Mouse (Mus musculus) limb, embryonic 12.5 days (tissue): ENCODE measurements around the gene Brf1. TPM values are rescaled to one million over a fixed set of nuclear protein-coding genes. Genes with fewer than 3 reads are reported as not detected.

ENCODE experiments used
- ATAC-seq: fragments of 200-750 bp; cut with Nextera tagmentation; 2 replicates; pipeline ENCODE4 v1.8.0; 2017; ENCODE audit warnings: low read depth, moderate TSS enrichment; ENCODE audit not compliant: insufficient number of reproducible peaks, insufficient read depth, low FRiP score, low TSS enrichment
- H3K27ac ChIP-seq: fragments of 300-500 bp; sonication (generic); 2 replicates; pipeline ENCODE4 v1.5.1; 2016; ENCODE audit warnings: mild to moderate bottlenecking, moderate library complexity
- H3K27me3 ChIP-seq: fragments of 300-500 bp; sonication (generic); 2 replicates; pipeline ENCODE4 v1.6.1; 2016; ENCODE audit warnings: mild to moderate bottlenecking, moderate library complexity
- H3K36me3 ChIP-seq: fragments of 300-500 bp; sonication (generic); 2 replicates; pipeline ENCODE4 v1.6.1; 2016; ENCODE audit warnings: mild to moderate bottlenecking, moderate library complexity
- H3K4me1 ChIP-seq: fragments of 300-500 bp; sonication (generic); replicated peaks from 2 replicates; pipeline ENCODE4 v1.6.1; 2016
- H3K4me2 ChIP-seq: fragments of 300-500 bp; sonication (generic); 2 replicates; pipeline ENCODE4 v1.6.1; 2016; ENCODE audit warnings: mild to moderate bottlenecking, moderate library complexity
- H3K4me3 ChIP-seq: fragments of 300-500 bp; sonication (generic); replicated peaks from 2 replicates; pipeline ENCODE4 v1.5.1; 2016; ENCODE audit warnings: mild to moderate bottlenecking
- H3K9ac ChIP-seq: fragments of 300-500 bp; sonication (generic); replicated peaks from 2 replicates; pipeline ENCODE4 v1.6.1; 2016; ENCODE audit warnings: mild to moderate bottlenecking, moderate library complexity
- H3K9me3 ChIP-seq: fragments of 300-500 bp; sonication (generic); 2 replicates; pipeline ENCODE4 v1.6.1; 2016; ENCODE audit warnings: mild to moderate bottlenecking, moderate library complexity
- WGBS: fragments of 180-500 bp; shearing (Covaris S2); methylation state at CpG from one replicate; pipeline ENCODE4 v1.1.7; 2016; 5-methylcytosine and 5-hydroxymethylcytosine counted together
- polyA plus RNA-seq: library from polyadenylated mRNA; unstranded; fragments of >200 nt; fragmentation: Nextera tagmentation; extraction: Ambion mirVana; gene quantifications from 2 replicates; pipeline ENCODE4 v1.2.1, GENCODE M21; 2016

Brf1 gene
- polyA plus RNA-seq, 1 experiment from 2014 or later, result 83.0 TPM

DNA sequence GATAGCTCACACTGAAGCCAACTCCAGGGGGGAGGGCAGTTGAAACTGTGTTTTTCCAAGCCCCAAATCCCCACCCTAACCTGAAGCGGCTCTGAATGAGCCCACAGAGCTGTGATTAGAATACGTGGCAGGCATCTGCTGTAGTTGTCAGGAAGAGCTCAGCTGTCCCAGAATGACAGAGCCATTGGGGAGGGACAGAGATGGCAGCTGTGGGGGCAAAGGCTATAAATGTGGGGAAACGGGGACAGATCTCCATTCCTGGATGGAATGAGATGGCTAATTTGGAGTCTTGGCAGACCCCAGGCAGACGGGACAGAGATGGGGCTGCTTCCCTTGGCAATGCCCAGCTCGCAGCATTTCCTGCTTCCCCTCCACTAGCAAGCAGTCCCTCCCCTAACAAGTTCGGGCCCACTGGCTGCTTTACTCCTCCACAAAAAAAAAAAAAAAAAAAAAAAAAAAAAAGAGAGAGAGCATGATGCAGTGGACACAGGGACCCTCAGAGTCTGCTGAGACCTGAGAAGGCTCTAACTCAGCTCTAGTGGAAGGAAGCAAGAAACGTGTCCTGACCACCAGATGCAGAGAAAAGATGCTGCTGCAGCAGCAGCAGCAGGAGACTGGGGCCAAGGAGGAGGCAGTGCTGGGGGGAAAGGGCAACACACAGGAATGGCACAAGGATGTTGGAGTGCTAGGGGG, 49.2 kb downstream of the Brf1 start:
- Histone ChIP-seq H3K27me3 (no peaks in the 10 kb centered on the region; the same call in 1 of the 2 replicates), H3K9me3 (no peaks in the 10 kb centered on the region), H3K36me3 (peaks cover 6% of the 10 kb centered on the region), H3K27ac (no peak overlapping the region), H3K4me3 (no peak overlapping the region), H3K9ac (no peak overlapping the region), H3K4me1 (peaks cover 18% of the 10 kb centered on the region), H3K4me2 (peak overlapping the region; percentile 92)
- WGBS, result 19% methylated on average over 7 of the region's 7 CpGs
- ATAC-seq, result no peak

DNA sequence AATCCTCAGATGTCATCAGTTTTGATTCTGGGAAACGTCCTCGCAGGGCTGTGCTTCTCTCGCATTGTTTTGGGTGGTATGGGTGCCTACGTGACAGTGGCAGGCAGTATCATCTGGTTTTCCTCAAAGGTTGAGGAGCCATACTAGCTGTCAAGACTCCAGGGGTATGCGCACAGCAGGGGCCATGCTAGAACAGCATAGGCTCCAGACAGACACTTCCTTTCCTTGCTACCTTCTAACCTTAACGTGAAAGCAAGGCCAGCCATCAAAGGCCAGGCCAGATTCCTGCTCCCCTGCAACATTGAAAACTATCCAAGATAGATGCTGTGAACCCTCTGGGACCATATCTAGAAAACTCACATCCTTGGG, 49.8 kb downstream of the Brf1 start:
- H3K4me2 ChIP-seq, result peak overlapping the region; percentile 92
- peak overlapping the region; percentile 37; the same call in 1 of the 2 replicates for H3K9ac ChIP-seq
- peak overlapping the region; percentile 64 for H3K4me3 ChIP-seq
- no peak overlapping the region; the same call in 1 of the 2 replicates for H3K27ac ChIP-seq
- ATAC-seq, result peak; percentile 8; the same call in 1 of the 2 replicates
- peaks cover 18% of the 10 kb centered on the region for H3K4me1 ChIP-seq
- no peaks in the 10 kb centered on the region for H3K9me3 ChIP-seq
- WGBS, result 5% methylated on average over 6 of the region's 6 CpGs
- H3K27me3 ChIP-seq, result no peaks in the 10 kb centered on the region; the same call in 1 of the 2 replicates
- H3K36me3 ChIP-seq, result peaks cover 5% of the 10 kb centered on the region

DNA sequence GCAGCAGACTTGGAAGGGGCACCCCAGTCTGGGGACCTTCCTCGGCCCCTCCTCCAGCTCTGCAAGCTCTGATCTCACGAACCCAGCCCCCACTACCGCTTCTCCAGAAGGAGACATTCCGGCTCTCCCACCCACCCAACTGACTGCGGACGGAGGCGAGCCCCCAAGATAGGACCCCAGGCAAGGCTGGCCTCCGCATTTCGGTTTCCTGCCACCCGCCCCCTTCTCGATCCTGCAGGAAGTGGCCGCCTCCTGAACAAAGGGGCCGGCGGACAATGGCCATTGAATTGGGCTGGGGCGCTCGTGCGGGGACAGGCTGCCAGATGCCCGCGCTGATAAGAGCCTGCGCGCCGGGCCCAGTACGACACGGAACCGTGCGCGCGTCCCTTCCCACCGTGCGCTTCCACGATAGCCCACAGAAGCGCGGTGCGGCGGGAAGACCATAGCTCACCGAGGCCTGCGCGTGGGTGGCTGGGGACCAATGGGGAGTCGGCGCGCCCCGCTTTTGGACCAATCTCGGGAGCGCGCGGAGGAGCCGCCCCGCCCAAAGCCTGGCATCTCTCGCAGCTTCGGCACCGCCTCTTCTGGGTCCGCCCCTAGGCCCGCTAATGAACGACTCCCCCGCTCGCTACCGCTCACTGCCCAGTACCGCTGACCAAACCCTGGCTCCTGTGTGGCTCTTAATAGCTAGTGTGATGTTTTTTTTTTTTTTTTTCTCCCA, 50.3 kb downstream of the Brf1 start:
- H3K9me3 ChIP-seq, result no peaks in the 10 kb centered on the region
- H3K9ac ChIP-seq, result peak overlapping the region; percentile 83
- H3K4me1 ChIP-seq, result peaks cover 18% of the 10 kb centered on the region
- peak; percentile 78 for ATAC-seq
- H3K36me3 ChIP-seq, result peaks cover 3% of the 10 kb centered on the region
- under 1% methylated on average over 58 of the region's 58 CpGs for WGBS
- H3K27ac ChIP-seq, result peak overlapping the region; percentile 84
- peak overlapping the region; percentile 92 for H3K4me2 ChIP-seq
- no peaks in the 10 kb centered on the region; the same call in 1 of the 2 replicates for H3K27me3 ChIP-seq
- H3K4me3 ChIP-seq, result peak overlapping the region; percentile 64

DNA sequence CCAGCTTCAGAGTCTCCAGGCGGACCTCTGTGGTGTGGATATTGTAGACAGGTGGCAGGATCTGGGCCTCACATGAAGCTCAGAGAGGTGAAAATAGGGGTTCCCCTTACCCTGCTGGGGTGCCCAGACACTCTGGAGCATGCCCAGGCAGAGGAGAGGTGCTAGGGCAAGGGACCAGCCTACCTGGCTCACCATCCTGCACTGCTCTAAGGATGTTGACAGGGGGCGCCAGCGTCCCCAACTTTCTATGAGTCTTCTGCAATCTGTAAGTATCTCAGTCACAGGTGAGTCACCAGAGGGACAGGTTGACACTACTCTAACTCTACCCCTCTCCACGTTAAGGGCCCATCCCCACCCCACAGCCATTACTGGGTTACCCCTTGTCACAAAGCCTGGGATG, 53.2 kb downstream of the Brf1 start:
- Histone ChIP-seq H3K9me3 (no peaks in the 10 kb centered on the region), H3K9ac (no peak overlapping the region), H3K36me3 (no peaks in the 10 kb centered on the region), H3K27ac (no peak overlapping the region), H3K4me1 (peaks cover 15% of the 10 kb centered on the region), H3K27me3 (no peaks in the 10 kb centered on the region; the same call in 1 of the 2 replicates), H3K4me3 (no peak overlapping the region), H3K4me2 (no peak overlapping the region)
- no peak for ATAC-seq
- WGBS, result 22% methylated on average over 4 of the region's 4 CpGs

DNA sequence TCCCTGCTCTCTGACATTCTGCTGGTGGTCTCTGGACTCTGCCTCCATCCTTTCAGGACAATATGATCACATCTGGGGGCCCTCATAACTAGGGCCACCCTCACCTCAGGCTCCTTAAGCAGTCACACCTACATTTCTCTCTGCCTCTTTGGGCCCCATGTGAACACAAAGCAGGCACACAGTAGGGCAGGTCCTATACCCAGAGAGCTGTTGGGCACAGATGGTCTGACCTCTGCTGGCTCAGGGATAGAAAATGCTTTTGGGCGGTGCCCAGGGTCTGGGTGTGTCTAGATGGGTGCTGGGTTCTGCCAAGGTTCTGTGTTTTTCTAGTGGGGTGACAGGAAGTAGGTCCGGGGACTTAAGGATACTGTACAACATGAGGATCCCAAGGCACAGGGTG, 56.8 kb downstream of the Brf1 start:
- no peaks in the 10 kb centered on the region for H3K27me3 ChIP-seq
- H3K36me3 ChIP-seq, result no peaks in the 10 kb centered on the region
- 88% methylated on average over 2 of the region's 2 CpGs for WGBS

DNA sequence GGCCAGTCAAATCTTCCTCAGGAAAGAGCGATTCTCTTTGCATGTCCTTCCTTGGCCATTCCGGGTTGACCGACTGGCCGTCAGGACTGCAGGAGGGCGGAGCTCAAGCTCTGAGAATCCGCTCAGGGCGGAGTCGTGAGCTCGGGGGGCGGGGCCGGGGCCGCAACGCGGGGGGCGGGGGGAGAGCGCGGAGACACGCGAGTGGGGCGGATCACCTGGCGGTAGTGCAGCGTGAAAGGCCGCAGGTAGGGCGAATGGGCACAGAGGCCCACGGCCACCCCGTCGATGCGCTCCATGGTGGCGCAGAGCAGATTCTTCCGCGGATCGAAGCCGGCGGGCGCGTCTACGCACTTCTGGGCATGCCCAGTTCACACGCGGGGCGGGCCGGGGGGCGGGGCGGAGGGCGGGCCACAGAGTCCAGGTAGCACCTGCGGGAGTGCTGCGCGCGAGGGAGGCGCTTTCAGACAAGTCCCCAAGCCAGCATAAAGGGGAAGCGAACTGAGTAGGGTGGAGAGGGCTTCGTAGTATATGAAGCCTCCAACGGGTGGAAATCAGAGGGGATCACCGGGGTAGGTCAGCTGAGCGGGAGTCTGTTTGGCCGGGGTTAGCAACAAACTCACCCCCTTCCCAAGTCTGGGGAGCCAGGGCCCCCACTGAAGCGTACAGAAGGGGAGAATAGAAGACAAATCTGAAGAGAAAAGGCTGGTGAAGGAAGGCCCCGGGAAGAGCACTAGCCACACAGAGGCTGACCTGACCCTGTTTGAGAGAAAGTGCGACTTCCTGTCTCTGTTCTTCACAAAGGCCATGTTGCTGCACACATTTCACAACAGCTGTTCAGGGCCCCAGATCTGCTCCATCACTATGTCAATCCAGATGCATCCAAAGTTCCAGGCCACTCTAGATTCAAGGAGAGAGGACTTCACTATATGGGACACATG, 58.5 kb downstream of the Brf1 start, which contains the start of gene Nudt14:
TSS of gene Nudt14 (minus strand) at position 349 of the 938 bp plus-strand sequence.
- Histone ChIP-seq H3K4me2 (peak within 1 kb of the TSS; percentile 74), H3K27ac (peak within 1 kb of the TSS; percentile 69), H3K36me3 (no peaks in the 10 kb centered on the region), H3K27me3 (no peaks in the 10 kb centered on the region), H3K4me3 (peak within 1 kb of the TSS; percentile 74), H3K9ac (peak within 1 kb of the TSS; percentile 80), H3K9me3 (no peaks in the 10 kb centered on the region), H3K4me1 (peaks cover 32% of the 10 kb centered on the region)
- peak; percentile 71 for ATAC-seq
- 2% methylated on average over 55 of the region's 58 CpGs for WGBS

More for the DNA sequence above, 56.8 kb downstream of the Brf1 start:
- H3K9ac ChIP-seq, result no peak overlapping the region
- no peak for ATAC-seq
- H3K9me3 ChIP-seq, result no peaks in the 10 kb centered on the region
- H3K27ac ChIP-seq, result no peak overlapping the region
- H3K4me2 ChIP-seq, result no peak overlapping the region
- H3K4me3 ChIP-seq, result no peak overlapping the region
- H3K4me1 ChIP-seq, result peaks cover 18% of the 10 kb centered on the region

DNA sequence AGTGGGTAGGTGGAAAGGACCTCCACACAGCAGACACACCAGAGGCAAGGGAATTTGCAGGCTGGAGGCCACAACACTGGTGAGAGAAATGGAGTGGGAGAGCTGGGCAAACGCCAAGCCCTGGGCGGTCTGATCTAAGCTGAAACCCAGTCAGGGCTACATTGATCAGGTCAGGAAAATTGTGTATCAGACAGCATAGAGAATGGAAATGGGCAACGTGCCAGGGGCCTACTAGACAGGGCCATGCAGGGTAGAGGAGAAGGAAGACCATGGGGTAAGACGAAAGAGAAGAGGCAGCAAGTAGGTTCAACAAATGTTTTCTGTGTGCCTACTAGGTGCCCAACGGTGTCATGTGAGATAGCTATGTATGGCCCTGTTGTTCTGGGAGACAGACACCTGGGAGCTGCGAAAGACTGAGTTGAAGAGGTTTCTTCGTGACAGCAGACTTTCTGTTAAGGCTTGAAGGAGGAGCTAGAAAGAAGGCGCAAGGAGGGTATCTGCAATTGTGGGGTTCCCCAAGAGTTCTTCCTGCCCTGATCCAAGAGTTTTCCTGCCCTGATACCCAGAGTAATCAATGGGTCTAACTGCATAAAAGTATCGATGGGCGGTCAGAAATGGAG, 59.2 kb downstream of the Brf1 start:
- Histone ChIP-seq H3K4me3 (peak overlapping the region; percentile 74), H3K27ac (no peak overlapping the region), H3K9me3 (no peaks in the 10 kb centered on the region), H3K27me3 (no peaks in the 10 kb centered on the region), H3K4me1 (peaks cover 32% of the 10 kb centered on the region), H3K4me2 (peak overlapping the region; percentile 74), H3K9ac (peak overlapping the region; percentile 80; the same call in 1 of the 2 replicates), H3K36me3 (no peaks in the 10 kb centered on the region)
- no peak for ATAC-seq
- 43% methylated on average over 10 of the region's 10 CpGs for WGBS

DNA sequence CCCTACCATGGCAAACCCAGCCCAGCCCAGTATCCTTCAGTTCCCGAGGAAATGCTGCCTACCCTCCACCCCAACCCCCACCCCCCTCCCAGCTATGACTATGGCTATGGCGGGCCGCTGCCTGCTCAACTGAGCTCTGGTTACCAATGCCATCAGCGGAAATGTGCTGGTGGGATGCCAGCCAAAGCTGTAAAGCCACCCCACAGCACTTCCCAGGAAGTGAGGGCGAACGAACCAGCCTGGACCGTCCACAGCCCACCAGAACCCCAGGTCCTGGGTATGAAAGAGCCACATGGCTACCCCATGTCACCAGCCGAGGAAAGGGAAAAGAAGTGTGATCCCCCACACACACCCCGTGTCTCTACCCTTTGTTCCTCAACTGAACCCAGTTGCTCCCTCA, 59.8 kb downstream of the Brf1 start:
- H3K4me2 ChIP-seq, result peak overlapping the region; percentile 74; the same call in 1 of the 2 replicates
- peaks cover 32% of the 10 kb centered on the region for H3K4me1 ChIP-seq
- peak overlapping the region; percentile 74; the same call in 1 of the 2 replicates for H3K4me3 ChIP-seq

DNA sequence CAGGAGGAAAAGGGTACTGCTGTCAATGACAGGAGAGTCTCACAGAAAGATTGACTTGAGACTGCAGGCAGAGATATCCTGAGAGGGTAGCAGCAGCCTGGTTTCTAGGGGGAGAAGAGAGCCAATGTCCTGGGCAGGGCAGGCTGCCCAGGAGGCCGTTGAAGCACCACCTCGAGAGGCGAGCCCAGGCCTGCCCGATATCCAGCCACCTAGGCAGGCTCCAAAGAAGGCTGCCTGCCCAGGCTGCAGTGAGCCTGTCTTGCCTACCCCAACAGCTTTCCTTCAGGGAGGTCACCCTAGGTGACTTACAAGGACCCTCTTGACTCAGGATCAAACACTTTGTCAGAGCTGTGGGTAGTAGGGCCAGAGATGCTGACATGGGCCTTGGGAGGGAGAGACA, 60.3 kb downstream of the Brf1 start:
- Histone ChIP-seq H3K27me3 (no peaks in the 10 kb centered on the region), H3K4me2 (no peak overlapping the region), H3K27ac (no peak overlapping the region), H3K9me3 (no peaks in the 10 kb centered on the region), H3K36me3 (no peaks in the 10 kb centered on the region), H3K9ac (no peak overlapping the region), H3K4me1 (peaks cover 32% of the 10 kb centered on the region), H3K4me3 (no peak overlapping the region)
- no peak for ATAC-seq
- 85% methylated on average over 4 of the region's 4 CpGs for WGBS

More for the DNA sequence above, 59.8 kb downstream of the Brf1 start:
- H3K27me3 ChIP-seq, result no peaks in the 10 kb centered on the region
- no peaks in the 10 kb centered on the region for H3K9me3 ChIP-seq
- no peak overlapping the region for H3K9ac ChIP-seq
- H3K36me3 ChIP-seq, result no peaks in the 10 kb centered on the region
- WGBS, result 80% methylated on average over 9 of the region's 9 CpGs
- no peak overlapping the region for H3K27ac ChIP-seq
- no peak for ATAC-seq

DNA sequence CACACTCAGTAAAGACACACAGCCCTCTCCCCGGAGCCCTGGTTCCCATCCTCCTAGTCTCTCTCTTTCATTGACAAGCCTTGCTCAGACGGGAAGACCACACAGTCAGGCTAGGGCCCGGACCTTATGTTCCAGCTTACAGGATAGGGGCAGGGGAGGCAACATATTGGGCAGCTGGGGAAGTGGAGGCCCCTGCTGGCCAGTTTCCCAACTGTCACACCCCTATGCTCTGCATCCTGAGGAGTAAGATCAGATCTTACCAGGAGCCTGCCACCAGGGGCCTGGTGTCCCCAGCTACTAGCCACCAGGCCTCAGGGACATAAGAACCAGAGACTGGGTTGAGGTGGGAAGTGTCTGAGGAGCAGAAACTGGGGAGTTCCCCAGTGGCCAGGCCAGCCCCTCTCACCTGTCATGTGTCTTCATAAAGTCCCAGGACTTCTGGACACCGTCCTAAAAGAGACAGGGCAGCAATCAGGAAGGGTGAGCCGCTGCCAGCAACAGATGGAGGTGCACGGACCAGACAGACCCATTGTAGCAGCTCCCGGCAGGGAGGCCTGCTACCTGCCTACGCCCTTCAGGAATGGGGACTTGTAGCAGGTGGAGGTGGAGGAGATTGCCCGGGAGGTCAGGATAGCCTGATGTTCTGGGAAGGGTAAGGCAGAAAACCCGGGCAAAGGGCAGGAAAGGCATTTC, 61.5 kb downstream of the Brf1 start:
- H3K4me3 ChIP-seq, result no peak overlapping the region
- H3K9me3 ChIP-seq, result no peaks in the 10 kb centered on the region
- no peaks in the 10 kb centered on the region for H3K36me3 ChIP-seq
- no peaks in the 10 kb centered on the region for H3K27me3 ChIP-seq
- WGBS, result 60% methylated on average over 10 of the region's 10 CpGs
- H3K4me2 ChIP-seq, result no peak overlapping the region
- H3K27ac ChIP-seq, result no peak overlapping the region
- H3K4me1 ChIP-seq, result peaks cover 32% of the 10 kb centered on the region
- no peak for ATAC-seq
- no peak overlapping the region for H3K9ac ChIP-seq
